Comparison of ENCODE assay signal across 9 mouse cellular contexts in genomic region chrX:142310431-142310830, GRCm38 (mm10). TPM values are rescaled to one million over a fixed set of nuclear protein-coding genes. Genes with fewer than 3 reads are reported as not detected.
DNase-seq lines count a peak whose midpoint lies in the region.
"Had no signal": no experiment of that assay in that cellular context is flagged by ENCODE, and none has a peak within 500 bp of the region (broad histone marks: within the 10 kb centered on the region; RNA-seq: fewer than 3 reads in every experiment).

No protein-coding gene starts in this region.

- intact Hi-C loops in left cerebral cortex, postnatal 10 days (cut with DNase I), result no loop called here
- intact Hi-C loops in left cerebral cortex, postnatal 25 days (cut with DNase I), result loop anchor here (5.0 kb wide), 1 partner anchor 73 kb away; no protein-coding TSS in a partner anchor

- DNase-seq in adrenal gland, postnatal 10 days, result peak; percentile 15
- DNase-seq in adrenal gland, postnatal 36 days, result no peak
- DNase-seq in left cerebral cortex, postnatal 10 days (ENCODE audit: extremely low spot score in 1 of 2, low spot score in 2 of 2), result peak; percentile 13 to 14
- no peak for DNase-seq in left cerebral cortex, postnatal 25 days (ENCODE audit: low spot score in 2 of 2)
- DNase-seq in cerebellum, adult 9-11 months, result peak; percentile 36
- DNase-seq in layer of hippocampus, postnatal 10 days (ENCODE audit: low spot score in 2 of 2), result peak; percentile 8 to 27
- DNase-seq in right cerebral cortex, postnatal 14 days, result no peak
- DNase-seq in kidney, adult 11 months, result no peak
- DNase-seq: heart, adult 2 months had no signal

RNA-seq across cellular contexts. Expression of gene Kcne1l, which starts 4.3 kb away (rescaled TPM):
- 1 to 10 TPM; 2.4 to 6.5 TPM for total RNA-seq in adrenal gland, postnatal 10 days (2021)
- total RNA-seq in adrenal gland, postnatal 36 days (2021), result under 1 TPM in 1 of 2 experiments, not detected in 1; 0.26 TPM
- total RNA-seq in left cerebral cortex, postnatal 10 days (2021), result 10 to 100 TPM; 11.1 to 14.1 TPM
- total RNA-seq in left cerebral cortex, postnatal 25 days (2021), result 1 to 10 TPM; 2.5 to 3.0 TPM
- 10 to 100 TPM; 27.6 to 30.8 TPM for total RNA-seq in layer of hippocampus, postnatal 10 days (2021)
- total RNA-seq: heart, adult 2 months had no signal

Comparison
In these comparisons a context has a peak if more than half of its experiments do, and no peak if none do; other contexts are left out.
1. DNase-seq: peak in adrenal gland, postnatal 10 days (single experiment), left cerebral cortex, postnatal 10 days (2 of 2), cerebellum, adult 9-11 months (single experiment) and layer of hippocampus, postnatal 10 days (2 of 2); none in adrenal gland, postnatal 36 days (0 of 2), left cerebral cortex, postnatal 25 days (0 of 2), right cerebral cortex, postnatal 14 days (single experiment) and kidney, adult 11 months (single experiment).